ENCODE assay signal across 10 mouse cellular contexts in the genomic region with DNA sequence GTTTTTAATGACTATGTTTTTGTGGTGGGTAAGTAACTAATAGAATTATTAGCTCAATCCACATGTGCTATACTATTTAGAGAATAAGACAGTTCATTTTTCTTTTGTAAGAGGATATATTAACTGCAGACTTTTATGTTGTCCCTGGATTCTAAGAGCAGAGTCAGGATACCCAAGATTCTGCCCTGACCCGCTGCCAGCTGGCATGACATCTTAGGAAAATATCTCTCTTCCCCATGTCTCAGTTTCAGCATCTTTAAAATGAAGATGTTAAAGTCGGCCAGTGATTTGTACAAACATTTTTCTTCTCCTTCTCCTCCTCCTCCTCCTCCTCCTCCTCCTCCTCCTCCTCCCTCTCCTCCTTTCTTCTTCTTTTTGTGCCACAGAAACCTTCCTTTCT. TPM values are rescaled to one million over a fixed set of nuclear protein-coding genes. Genes with fewer than 3 reads are reported as not detected.
"Had no signal": no experiment of that assay in that cellular context is flagged by ENCODE, and none has a peak within 500 bp of the region (broad histone marks: within the 10 kb centered on the region; RNA-seq: fewer than 3 reads in every experiment).

No protein-coding gene starts in this region.

- DNase-seq: kidney, adult 9 months; kidney, postnatal 25 days; layer of hippocampus, adult 9-11 months; liver; lung, adult 18-20 months; lung, postnatal 36 days; midbrain, embryonic 14.5 days; thymus, adult 18-20 months; thymus, postnatal 36 days had no signal

RNA-seq across cellular contexts. Expression of a gene that starts 7.7 kb away (rescaled TPM):
- total RNA-seq: megakaryocyte-erythroid progenitor cell, adult 5-6 weeks had no signal
